Mouse (Mus musculus): ENCODE results near the gene Tas1r3. TPM values are rescaled to one million over a fixed set of nuclear protein-coding genes. Genes with fewer than 3 reads are reported as not detected.
A peak's percentile ranks its signal among the peaks of the same experiment; 100 is the strongest.

Gene Tas1r3
- polyA plus RNA-seq, 1 experiment from 2014 or later, result 0.35 TPM

DNA sequence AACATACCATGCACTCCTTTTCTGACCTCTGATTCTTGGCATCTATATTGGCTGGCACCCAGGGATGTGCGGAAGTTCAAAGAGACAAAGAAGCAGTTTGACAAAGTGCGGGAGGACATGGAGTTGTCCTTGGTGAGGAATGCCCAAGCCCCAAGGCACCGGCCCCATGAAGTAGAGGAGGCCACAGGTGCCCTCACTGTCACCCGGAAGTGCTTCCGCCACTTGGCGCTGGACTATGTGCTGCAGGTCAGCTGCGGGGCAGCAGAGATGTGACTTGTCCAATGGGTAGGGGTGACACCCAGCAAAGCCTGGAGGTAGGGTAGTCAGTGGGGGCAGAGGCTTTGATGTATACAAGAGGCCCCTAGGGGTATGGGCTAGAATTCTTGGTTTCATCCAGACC, 36.2 kb upstream of the Tas1r3 start:
- Histone ChIP-seq H3K4me3 (ENCODE audit: low read depth, low read length) (no peak overlapping the region), H3K27ac (ENCODE audit: low read length) (no peak overlapping the region), H3K9ac (replicated peaks; ENCODE audit: low read depth, low read length) (no peak overlapping the region), H3K9me3 (ENCODE audit: control insufficient read depth, low read depth, low read length) (no peaks in the 10 kb centered on the region), H3K4me2 (replicated peaks; ENCODE audit: low read depth, low read length) (no peak overlapping the region), H3K4me1 (ENCODE audit: control insufficient read depth, insufficient read depth, low read length) (peaks cover 9% of the 10 kb centered on the region), H3K27me3 (ENCODE audit: control insufficient read depth, insufficient read depth, low read length) (no peaks in the 10 kb centered on the region), H3K36me3 (ENCODE audit: control insufficient read depth, insufficient read depth, low read length) (peaks cover 33% of the 10 kb centered on the region)
- no peak for ATAC-seq (ENCODE audit: insufficient number of reproducible peaks, insufficient read depth, low FRiP score, low read depth)
- WGBS, result 95% methylated on average over 7 of the region's 7 CpGs

DNA sequence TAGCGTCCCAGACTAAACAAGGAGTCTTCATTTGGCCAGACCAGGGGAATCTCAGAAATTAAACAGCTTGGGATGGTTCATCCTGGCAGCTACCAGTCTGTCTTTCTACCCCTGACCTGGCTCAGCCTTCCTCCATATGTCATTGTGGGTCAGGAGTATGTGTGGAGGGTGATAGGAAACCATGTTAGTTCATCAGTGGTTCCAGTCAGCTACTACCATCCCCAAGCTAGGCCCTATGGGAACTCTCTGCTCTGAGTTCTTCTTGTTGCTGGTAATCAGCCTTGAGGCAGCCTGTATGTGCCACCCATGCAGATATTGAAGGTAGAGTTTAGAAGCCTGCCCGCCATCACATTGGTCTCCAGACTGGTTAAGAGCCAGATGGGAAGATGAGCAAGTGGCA, 35.2 kb upstream of the Tas1r3 start:
- H3K36me3 ChIP-seq (ENCODE audit: control insufficient read depth, insufficient read depth, low read length), result peaks cover 24% of the 10 kb centered on the region
- H3K27ac ChIP-seq (ENCODE audit: low read length), result no peak overlapping the region
- no peaks in the 10 kb centered on the region for H3K9me3 ChIP-seq (ENCODE audit: control insufficient read depth, low read depth, low read length)
- peaks cover 19% of the 10 kb centered on the region for H3K4me1 ChIP-seq (ENCODE audit: control insufficient read depth, insufficient read depth, low read length)
- WGBS, result 97% methylated on average over 2 of the region's 2 CpGs
- H3K9ac ChIP-seq (replicated peaks; ENCODE audit: low read depth, low read length), result no peak overlapping the region
- no peak overlapping the region for H3K4me3 ChIP-seq (ENCODE audit: low read depth, low read length)
- no peak overlapping the region for H3K4me2 ChIP-seq (replicated peaks; ENCODE audit: low read depth, low read length)
- no peaks in the 10 kb centered on the region for H3K27me3 ChIP-seq (ENCODE audit: control insufficient read depth, insufficient read depth, low read length)
- ATAC-seq (ENCODE audit: insufficient number of reproducible peaks, insufficient read depth, low FRiP score, low read depth), result no peak

DNA sequence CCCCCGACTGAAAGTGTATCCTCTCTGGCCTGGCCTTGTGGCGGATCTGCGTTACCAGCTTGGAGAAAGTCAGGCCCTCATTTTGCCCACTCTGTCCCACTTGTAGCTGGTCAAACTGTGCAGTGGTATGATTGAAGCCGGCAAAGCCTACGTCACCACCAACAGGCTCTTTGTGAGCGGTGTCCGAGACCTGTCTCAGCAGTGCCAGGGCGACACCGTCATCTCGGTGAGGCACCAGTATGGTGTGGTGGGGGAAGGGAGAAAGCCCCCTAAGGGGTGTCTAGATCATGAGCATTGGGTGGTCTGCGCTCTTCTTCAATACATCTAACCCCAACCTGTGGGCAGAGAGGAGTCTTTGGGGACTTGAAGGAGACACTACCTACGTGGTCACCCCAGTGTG, 33.3 kb upstream of the Tas1r3 start:
- ATAC-seq (ENCODE audit: insufficient number of reproducible peaks, insufficient read depth, low FRiP score, low read depth), result no peak
- H3K27ac ChIP-seq (ENCODE audit: low read length), result no peak overlapping the region
- H3K27me3 ChIP-seq (ENCODE audit: control insufficient read depth, insufficient read depth, low read length), result no peaks in the 10 kb centered on the region
- H3K4me2 ChIP-seq (replicated peaks; ENCODE audit: low read depth, low read length), result no peak overlapping the region
- no peak overlapping the region for H3K4me3 ChIP-seq (ENCODE audit: low read depth, low read length)
- WGBS, result 97% methylated on average over 12 of the region's 12 CpGs
- peaks cover 11% of the 10 kb centered on the region for H3K36me3 ChIP-seq (ENCODE audit: control insufficient read depth, insufficient read depth, low read length)
- H3K9me3 ChIP-seq (ENCODE audit: control insufficient read depth, low read depth, low read length), result no peaks in the 10 kb centered on the region
- peaks cover 24% of the 10 kb centered on the region for H3K4me1 ChIP-seq (ENCODE audit: control insufficient read depth, insufficient read depth, low read length)
- H3K9ac ChIP-seq (replicated peaks; ENCODE audit: low read depth, low read length), result no peak overlapping the region

DNA sequence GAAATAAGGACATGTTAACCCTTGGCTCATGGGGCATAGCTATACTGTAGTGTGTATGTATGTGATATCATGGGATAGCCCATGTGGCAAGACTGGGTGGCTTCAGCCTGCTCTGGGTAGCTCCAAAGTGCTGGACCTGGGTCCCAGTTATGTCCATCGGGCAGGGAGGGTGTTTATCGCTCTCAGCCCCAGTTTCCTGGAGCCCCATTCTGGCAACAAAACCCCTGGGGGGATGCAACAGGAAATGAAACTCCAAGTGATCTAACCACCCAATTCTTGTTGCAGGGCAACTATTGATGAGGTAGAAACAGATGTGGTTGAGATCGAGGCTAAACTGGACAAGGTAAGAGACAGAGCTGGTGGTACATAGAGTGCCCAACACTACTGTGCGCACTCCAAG, 32.7 kb upstream of the Tas1r3 start:
- ATAC-seq (ENCODE audit: insufficient number of reproducible peaks, insufficient read depth, low FRiP score, low read depth), result no peak
- WGBS, result 96% methylated on average over 4 of the region's 4 CpGs
- Histone ChIP-seq H3K27me3 (ENCODE audit: control insufficient read depth, insufficient read depth, low read length) (no peaks in the 10 kb centered on the region), H3K36me3 (ENCODE audit: control insufficient read depth, insufficient read depth, low read length) (peaks cover 11% of the 10 kb centered on the region), H3K9ac (replicated peaks; ENCODE audit: low read depth, low read length) (no peak overlapping the region), H3K4me2 (replicated peaks; ENCODE audit: low read depth, low read length) (no peak overlapping the region), H3K4me3 (ENCODE audit: low read depth, low read length) (no peak overlapping the region), H3K9me3 (ENCODE audit: control insufficient read depth, low read depth, low read length) (no peaks in the 10 kb centered on the region), H3K4me1 (ENCODE audit: control insufficient read depth, insufficient read depth, low read length) (peaks cover 24% of the 10 kb centered on the region), H3K27ac (ENCODE audit: low read length) (no peak overlapping the region)

DNA sequence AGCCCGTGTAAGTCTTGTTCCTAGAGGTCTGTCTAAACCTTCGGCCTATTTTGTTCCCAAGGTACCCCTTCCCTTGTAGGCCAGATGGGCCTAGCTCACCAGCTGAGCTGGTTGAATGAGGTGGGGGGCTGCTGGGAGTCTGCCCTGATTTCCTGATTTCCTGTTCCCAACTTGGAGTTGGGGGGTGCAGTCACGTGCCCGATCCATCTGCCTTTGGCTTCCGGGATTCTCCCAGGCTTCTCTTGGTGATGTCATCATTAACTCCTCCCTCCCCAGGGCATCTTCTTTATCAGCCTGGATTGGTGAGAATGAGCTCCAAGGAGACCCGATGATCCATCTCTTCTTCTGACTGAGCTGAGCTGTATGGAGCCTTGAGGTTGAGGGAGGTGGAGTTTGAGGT, 32.1 kb upstream of the Tas1r3 start:
- Histone ChIP-seq H3K36me3 (ENCODE audit: control insufficient read depth, insufficient read depth, low read length) (peaks cover 12% of the 10 kb centered on the region), H3K27me3 (ENCODE audit: control insufficient read depth, insufficient read depth, low read length) (no peaks in the 10 kb centered on the region), H3K4me2 (replicated peaks; ENCODE audit: low read depth, low read length) (peak overlapping the region; percentile 31), H3K27ac (ENCODE audit: low read length) (no peak overlapping the region), H3K9me3 (ENCODE audit: control insufficient read depth, low read depth, low read length) (no peaks in the 10 kb centered on the region), H3K9ac (replicated peaks; ENCODE audit: low read depth, low read length) (no peak overlapping the region), H3K4me3 (ENCODE audit: low read depth, low read length) (no peak overlapping the region), H3K4me1 (ENCODE audit: control insufficient read depth, insufficient read depth, low read length) (peaks cover 29% of the 10 kb centered on the region)
- 31% methylated on average over 6 of the region's 6 CpGs for WGBS
- no peak for ATAC-seq (ENCODE audit: insufficient number of reproducible peaks, insufficient read depth, low FRiP score, low read depth)

DNA sequence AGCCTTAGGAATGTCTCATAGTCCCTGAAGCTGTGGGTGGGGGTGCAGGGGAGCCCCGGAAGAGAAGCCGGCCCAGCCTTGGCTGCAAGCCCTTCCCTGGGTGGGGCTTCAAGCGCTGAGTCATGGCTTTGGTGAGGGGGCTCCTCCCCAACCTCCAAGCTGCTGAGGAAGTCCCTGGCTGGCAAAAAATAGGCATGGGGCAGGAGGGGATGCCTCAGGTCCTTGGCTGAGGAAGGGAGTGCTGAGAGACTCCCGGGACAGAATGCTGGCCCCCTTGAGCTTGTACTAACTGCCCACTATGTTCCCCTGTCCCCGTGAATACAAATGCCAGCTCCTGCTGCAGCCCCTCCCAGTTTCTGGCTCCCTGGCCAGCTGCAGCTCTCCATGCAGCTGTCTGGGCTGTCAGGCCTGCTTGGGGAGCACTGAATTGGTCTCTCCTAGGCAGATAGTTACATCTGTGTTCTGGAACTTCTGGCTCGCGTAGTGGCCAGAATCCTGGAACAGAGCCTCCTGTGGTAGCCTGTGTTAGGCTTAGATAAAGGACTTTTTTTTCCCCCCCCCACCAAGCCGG, 31.2 kb upstream of the Tas1r3 start:
- no peaks in the 10 kb centered on the region for H3K27me3 ChIP-seq (ENCODE audit: control insufficient read depth, insufficient read depth, low read length)
- peak overlapping the region; percentile 31 for H3K4me2 ChIP-seq (replicated peaks; ENCODE audit: low read depth, low read length)
- H3K9me3 ChIP-seq (ENCODE audit: control insufficient read depth, low read depth, low read length), result no peaks in the 10 kb centered on the region
- no peak overlapping the region for H3K27ac ChIP-seq (ENCODE audit: low read length)
- 24% methylated on average over 8 of the region's 8 CpGs for WGBS
- 0 out of 2 replicates have a peak overlapping the region, but pooled peaks have one; percentile 11 for H3K9ac ChIP-seq (replicated peaks; ENCODE audit: low read depth, low read length)
- H3K36me3 ChIP-seq (ENCODE audit: control insufficient read depth, insufficient read depth, low read length), result peaks cover 10% of the 10 kb centered on the region
- peak overlapping the region; percentile 8; the same call in 1 of the 2 replicates for H3K4me3 ChIP-seq (ENCODE audit: low read depth, low read length)
- ATAC-seq (ENCODE audit: insufficient number of reproducible peaks, insufficient read depth, low FRiP score, low read depth), result no peak
- peaks cover 31% of the 10 kb centered on the region for H3K4me1 ChIP-seq (ENCODE audit: control insufficient read depth, insufficient read depth, low read length)

DNA sequence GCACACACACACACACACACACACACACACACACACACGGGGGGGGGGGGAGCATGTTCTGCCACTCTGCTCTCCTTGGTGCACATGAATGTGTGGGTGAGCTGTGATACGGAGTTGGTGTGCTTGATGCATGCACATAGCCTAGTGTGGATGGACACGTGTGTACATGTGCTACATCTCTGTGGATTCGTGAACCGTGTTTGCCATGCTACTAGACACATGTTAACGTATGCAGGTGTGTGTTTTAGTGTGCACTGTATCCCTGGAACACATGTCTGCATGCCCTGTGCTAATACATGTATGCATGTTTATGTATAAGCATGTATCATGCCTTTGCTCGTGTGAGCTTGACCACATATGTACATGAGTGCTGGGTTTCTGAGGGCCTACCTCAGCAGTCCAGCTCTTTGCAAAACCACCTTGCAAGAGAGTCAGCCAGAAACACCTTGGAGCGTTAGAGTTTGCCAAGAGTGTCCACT, 30.1 kb upstream of the Tas1r3 start:
- Histone ChIP-seq H3K4me2 (replicated peaks; ENCODE audit: low read depth, low read length) (peak overlapping the region; percentile 91), H3K36me3 (ENCODE audit: control insufficient read depth, insufficient read depth, low read length) (peaks cover 21% of the 10 kb centered on the region), H3K27me3 (ENCODE audit: control insufficient read depth, insufficient read depth, low read length) (no peaks in the 10 kb centered on the region), H3K9ac (replicated peaks; ENCODE audit: low read depth, low read length) (peak overlapping the region; percentile 71; the same call in 1 of the 2 replicates), H3K4me3 (ENCODE audit: low read depth, low read length) (peak overlapping the region; percentile 88), H3K9me3 (ENCODE audit: control insufficient read depth, low read depth, low read length) (no peaks in the 10 kb centered on the region), H3K4me1 (ENCODE audit: control insufficient read depth, insufficient read depth, low read length) (peaks cover 31% of the 10 kb centered on the region), H3K27ac (ENCODE audit: low read length) (no peak overlapping the region)
- WGBS, result 73% methylated on average over 8 of the region's 8 CpGs
- ATAC-seq (ENCODE audit: insufficient number of reproducible peaks, insufficient read depth, low FRiP score, low read depth), result no peak

DNA sequence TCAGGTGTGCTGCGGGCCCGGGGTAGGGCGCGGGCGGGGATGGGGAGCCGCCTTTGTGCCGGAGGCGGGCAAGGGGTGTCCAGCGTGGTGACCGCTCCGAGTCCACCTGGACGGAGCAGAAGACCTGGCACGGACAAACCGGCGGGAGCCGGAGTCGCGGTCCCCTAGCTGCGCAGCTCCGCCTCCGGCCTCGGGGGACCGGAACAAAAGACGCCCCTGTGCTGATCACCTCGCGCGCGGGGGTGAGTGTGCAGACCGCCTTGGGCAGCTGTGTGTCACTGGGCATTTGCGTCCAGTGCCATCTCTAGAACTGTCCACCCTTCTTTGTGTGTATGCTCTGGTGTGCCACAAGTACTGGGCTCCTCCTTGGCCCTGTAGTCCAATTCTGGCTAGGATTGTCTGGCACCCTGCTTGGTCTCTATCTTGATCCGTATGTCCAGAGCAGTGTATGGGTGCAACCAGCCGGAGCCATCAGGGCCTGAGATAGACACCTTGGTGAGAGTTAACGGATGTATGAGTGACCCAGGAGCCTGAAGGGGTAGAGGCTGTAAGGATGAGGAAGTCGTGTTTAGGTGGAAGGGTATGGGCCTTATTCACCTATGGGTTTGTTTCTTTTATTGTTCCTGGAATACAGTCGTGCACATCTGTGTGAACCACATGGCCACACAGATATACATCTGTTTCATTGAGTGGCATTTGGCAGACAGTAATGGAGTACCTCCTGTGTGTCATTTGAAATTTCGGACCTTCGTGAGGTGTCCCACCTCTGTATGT, 29.5 kb upstream of the Tas1r3 start:
- WGBS, result 4% methylated on average over 37 of the region's 37 CpGs
- H3K9me3 ChIP-seq (ENCODE audit: control insufficient read depth, low read depth, low read length), result no peaks in the 10 kb centered on the region
- ATAC-seq (ENCODE audit: insufficient number of reproducible peaks, insufficient read depth, low FRiP score, low read depth), result peak; percentile 12

More for the DNA sequence above, 29.5 kb upstream of the Tas1r3 start:
- H3K27me3 ChIP-seq (ENCODE audit: control insufficient read depth, insufficient read depth, low read length), result no peaks in the 10 kb centered on the region
- peak overlapping the region; percentile 91 for H3K4me2 ChIP-seq (replicated peaks; ENCODE audit: low read depth, low read length)
- peak overlapping the region; percentile 88 for H3K4me3 ChIP-seq (ENCODE audit: low read depth, low read length)
- H3K4me1 ChIP-seq (ENCODE audit: control insufficient read depth, insufficient read depth, low read length), result peaks cover 31% of the 10 kb centered on the region
- peak overlapping the region; percentile 96 for H3K27ac ChIP-seq (ENCODE audit: low read length)
- H3K36me3 ChIP-seq (ENCODE audit: control insufficient read depth, insufficient read depth, low read length), result peaks cover 27% of the 10 kb centered on the region
- H3K9ac ChIP-seq (replicated peaks; ENCODE audit: low read depth, low read length), result peak overlapping the region; percentile 71

All from stomach, embryonic 14.5 days (tissue).